Mouse (Mus musculus) stomach, postnatal 0 days (tissue): ENCODE data around the gene Heatr6. TPM values are rescaled to one million over a fixed set of nuclear protein-coding genes. Genes with fewer than 3 reads are reported as not detected.

Experiments used
- ATAC-seq: fragments of 200-750 bp; cut with Nextera tagmentation; 2 replicates; pipeline ENCODE4 v1.8.0; 2017; ENCODE audit not compliant: low FRiP score, low TSS enrichment
- DNase-seq: peaks from one replicate; pipeline ENCODE4 v3.0.0-alpha.2; 2016; ENCODE audit warnings: low spot score
- H3K27ac ChIP-seq: fragments of 300-500 bp; sonication (generic); replicated peaks from 2 replicates; pipeline ENCODE4 v1.5.1; 2014; ENCODE audit warnings: mild to moderate bottlenecking, control low read depth
- H3K27me3 ChIP-seq: fragments of 300-500 bp; sonication (generic); 2 replicates; pipeline ENCODE4 v1.6.1; 2014; ENCODE audit warnings: low read length; ENCODE audit not compliant: control insufficient read depth, insufficient read depth
- H3K36me3 ChIP-seq: fragments of 300-500 bp; sonication (generic); 2 replicates; pipeline ENCODE4 v1.6.1; 2014; ENCODE audit warnings: low read length, mixed read lengths; ENCODE audit not compliant: control insufficient read depth, insufficient read depth
- H3K4me1 ChIP-seq: fragments of 300-500 bp; sonication (generic); replicated peaks from 2 replicates; pipeline ENCODE4 v1.6.1; 2014; ENCODE audit warnings: antibody characterized with exemption; ENCODE audit not compliant: control insufficient read depth, insufficient read depth
- H3K4me2 ChIP-seq: fragments of 300-500 bp; sonication (generic); replicated peaks from 2 replicates; pipeline ENCODE4 v1.6.1; 2014; ENCODE audit warnings: low read depth, mild to moderate bottlenecking, control low read depth, moderate library complexity
- H3K4me3 ChIP-seq: fragments of 300-500 bp; sonication (generic); 2 replicates; pipeline ENCODE4 v1.5.1; 2014; ENCODE audit warnings: low read depth, low read length, control low read depth
- H3K9ac ChIP-seq: fragments of 300-500 bp; sonication (generic); 2 replicates; pipeline ENCODE4 v1.6.1; 2014; ENCODE audit warnings: mild to moderate bottlenecking, low read length, control low read depth, mixed read lengths
- H3K9me3 ChIP-seq: fragments of 300-500 bp; sonication (generic); 2 replicates; pipeline ENCODE4 v1.6.1; 2016; ENCODE audit warnings: low read length; ENCODE audit not compliant: control insufficient read depth
- CTCF ChIP-seq: IDR thresholded peaks from 2 replicates; pipeline ENCODE4 v1.5.1; 2016; ENCODE audit warnings: antibody characterized with exemption, low read depth, mild to moderate bottlenecking, moderate library complexity
- EP300 ChIP-seq: optimal IDR thresholded peaks from 2 replicates; pipeline ENCODE3; 2016; ENCODE audit warnings: antibody characterized with exemption
- WGBS: fragments of 180-500 bp; shearing (Covaris S2); extraction: QIAGEN DNeasy Blood & Tissue Kit; methylation state at CpG from one replicate; pipeline ENCODE4 v1.1.7; 2014; 5-methylcytosine and 5-hydroxymethylcytosine counted together
- polyA plus RNA-seq: library from polyadenylated mRNA; unstranded; fragments of >200 nt; fragmentation: Nextera tagmentation; extraction: Ambion mirVana; gene quantifications from 2 replicates; pipeline ENCODE4 v1.2.1, GENCODE M21; 2015

Gene Heatr6
- polyA plus RNA-seq, 1 experiment from 2014 or later: 9.2 TPM

DNA sequence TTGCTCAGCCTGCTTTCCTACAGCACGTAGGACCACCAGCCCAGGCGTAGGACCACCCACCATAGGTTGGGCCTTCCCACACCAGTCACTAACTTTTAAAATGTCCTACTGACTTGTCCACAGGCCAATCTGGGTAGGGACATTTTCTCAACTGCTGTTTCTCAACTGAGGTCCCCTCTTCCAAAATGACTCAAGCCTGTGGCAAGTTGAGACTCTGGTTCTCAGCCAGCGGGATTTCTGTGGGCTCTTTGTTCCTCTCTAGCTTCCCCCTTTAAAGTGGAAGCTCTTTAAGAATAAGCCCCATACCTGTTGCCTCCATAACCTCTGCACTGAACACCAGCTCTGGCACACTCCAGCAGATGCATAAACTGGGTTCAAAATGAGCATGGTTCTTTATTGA lies 10.0 kb upstream of the Heatr6 start:
- no peak for DNase-seq
- Histone ChIP-seq H3K4me1 (no peaks in the 10 kb centered on the region), H3K9ac (no peak overlapping the region), H3K4me3 (no peak overlapping the region), H3K4me2 (no peak overlapping the region), H3K9me3 (no peaks in the 10 kb centered on the region), H3K36me3 (no peaks in the 10 kb centered on the region), H3K27me3 (no peaks in the 10 kb centered on the region), H3K27ac (no peak overlapping the region)
- 72% methylated on average over 3 of the region's 3 CpGs for WGBS
- ATAC-seq: no peak
- TF ChIP-seq CTCF (no peak), EP300 (no peak)

DNA sequence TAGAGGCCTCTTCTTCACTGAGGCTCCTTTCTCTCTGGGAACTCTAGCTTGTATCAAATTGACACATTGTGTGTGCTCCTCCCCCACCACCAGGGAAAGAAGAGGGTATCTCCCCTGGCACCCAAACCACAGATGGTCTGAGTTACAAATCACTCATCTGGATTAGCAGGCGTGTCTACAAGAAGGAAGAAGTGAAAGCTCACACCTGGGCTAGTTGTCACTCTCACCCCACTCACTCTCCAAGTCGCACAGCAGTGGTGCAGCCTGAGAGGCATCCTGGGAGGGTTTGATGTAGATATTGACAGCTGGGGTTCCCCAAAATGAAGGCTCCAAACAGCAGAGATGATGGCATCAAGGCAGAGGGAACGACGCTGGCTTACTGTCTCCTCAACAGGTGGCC lies 7.3 kb upstream of the Heatr6 start:
- DNase-seq (no peak), ATAC-seq (no peak)
- H3K9me3 ChIP-seq: no peaks in the 10 kb centered on the region
- no peak overlapping the region for H3K27ac ChIP-seq
- no peak overlapping the region for H3K4me2 ChIP-seq
- H3K4me3 ChIP-seq: no peak overlapping the region
- TF ChIP-seq EP300 (no peak), CTCF (no peak)
- no peaks in the 10 kb centered on the region for H3K27me3 ChIP-seq
- 53% methylated on average over 4 of the region's 4 CpGs for WGBS
- H3K4me1 ChIP-seq: no peaks in the 10 kb centered on the region
- no peaks in the 10 kb centered on the region for H3K36me3 ChIP-seq
- H3K9ac ChIP-seq: no peak overlapping the region

DNA sequence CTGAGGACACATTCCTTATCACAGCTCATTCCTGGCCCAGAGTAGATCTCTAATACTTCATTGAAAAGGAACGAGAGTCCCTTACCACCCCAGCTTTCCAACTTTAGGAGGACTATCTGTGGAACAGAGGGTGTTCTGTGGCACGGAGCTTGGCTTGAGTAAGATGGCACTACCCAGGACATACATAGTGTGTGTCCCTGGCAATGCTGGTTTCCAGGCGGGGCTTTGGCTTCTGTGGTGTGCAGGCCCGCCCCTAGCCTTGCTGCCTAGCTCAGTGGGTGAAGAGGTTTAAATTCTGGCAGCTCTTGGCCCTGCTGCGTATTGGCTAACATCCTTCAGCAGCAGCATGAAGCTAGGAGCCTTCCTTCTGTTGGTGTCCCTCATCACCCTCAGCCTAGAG lies 6.8 kb upstream of the Heatr6 start, which contains the start of gene Wfdc21:
Gene Wfdc21 (plus strand): TSS at position 260 of the 400 bp plus-strand sequence.
- H3K36me3 ChIP-seq: no peaks in the 10 kb centered on the region
- TF ChIP-seq EP300 (no peak), CTCF (no peak)
- no peak within 1 kb of the TSS for H3K4me2 ChIP-seq
- WGBS: 73% methylated on average over 5 of the region's 5 CpGs
- no peaks in the 10 kb centered on the region for H3K4me1 ChIP-seq
- ATAC-seq: no peak
- H3K27me3 ChIP-seq: no peaks in the 10 kb centered on the region
- DNase-seq: no peak
- no peak within 1 kb of the TSS for H3K4me3 ChIP-seq
- no peaks in the 10 kb centered on the region for H3K9me3 ChIP-seq
- no peak within 1 kb of the TSS for H3K9ac ChIP-seq
- H3K27ac ChIP-seq: no peak within 1 kb of the TSS

DNA sequence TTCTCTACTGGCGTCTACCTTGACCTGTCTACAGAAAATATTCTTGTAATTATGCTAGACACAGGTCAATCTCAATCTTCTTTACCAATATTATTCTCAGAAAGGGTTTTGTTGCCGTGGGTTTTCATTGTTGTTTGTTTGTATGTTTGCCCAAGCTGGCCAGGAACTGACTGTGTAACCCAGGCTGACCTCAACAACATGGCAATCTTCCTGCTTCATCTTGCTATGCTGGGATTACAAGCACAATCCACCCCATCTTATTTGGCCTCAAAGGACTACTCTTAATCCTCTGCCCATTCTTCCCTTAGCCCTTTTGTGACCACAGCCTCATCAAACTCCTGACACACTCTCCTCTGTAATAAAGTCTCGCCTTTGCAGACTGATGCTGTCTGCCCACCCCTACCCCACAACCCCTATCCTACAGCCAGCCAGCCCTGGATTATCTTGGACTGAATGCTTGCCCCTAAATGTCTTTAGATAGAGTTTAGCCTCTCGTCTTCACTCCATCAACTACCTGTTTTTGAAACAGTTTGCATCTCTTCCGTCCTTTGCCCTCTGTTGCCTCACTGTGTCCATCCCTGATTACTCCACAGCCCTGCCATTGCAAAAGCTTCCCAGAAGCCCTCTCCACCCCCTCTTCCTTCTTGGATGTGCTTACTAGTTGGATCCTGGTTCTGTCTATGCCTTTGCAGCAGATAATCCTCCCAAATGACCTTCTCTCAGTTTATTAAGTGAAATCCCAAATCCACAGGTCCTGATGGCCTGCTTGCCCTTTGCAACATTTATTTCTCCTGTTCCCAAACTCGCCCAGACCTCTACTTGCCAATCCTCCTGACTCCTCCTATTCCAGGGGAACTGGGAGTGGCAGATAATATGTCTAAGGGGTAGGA lies 5.9 kb upstream of the Heatr6 start:
- H3K9ac ChIP-seq: no peak overlapping the region
- no peak for TF ChIP-seq EP300
- TF ChIP-seq CTCF: no peak
- ATAC-seq: no peak
- H3K36me3 ChIP-seq: no peaks in the 10 kb centered on the region
- H3K27ac ChIP-seq: no peak overlapping the region
- H3K27me3 ChIP-seq: no peaks in the 10 kb centered on the region
- WGBS: 65% methylated on average over 6 of the region's 6 CpGs
- H3K4me3 ChIP-seq: no peak overlapping the region
- H3K9me3 ChIP-seq: no peaks in the 10 kb centered on the region
- no peak for DNase-seq
- H3K4me2 ChIP-seq: no peak overlapping the region
- no peaks in the 10 kb centered on the region for H3K4me1 ChIP-seq

DNA sequence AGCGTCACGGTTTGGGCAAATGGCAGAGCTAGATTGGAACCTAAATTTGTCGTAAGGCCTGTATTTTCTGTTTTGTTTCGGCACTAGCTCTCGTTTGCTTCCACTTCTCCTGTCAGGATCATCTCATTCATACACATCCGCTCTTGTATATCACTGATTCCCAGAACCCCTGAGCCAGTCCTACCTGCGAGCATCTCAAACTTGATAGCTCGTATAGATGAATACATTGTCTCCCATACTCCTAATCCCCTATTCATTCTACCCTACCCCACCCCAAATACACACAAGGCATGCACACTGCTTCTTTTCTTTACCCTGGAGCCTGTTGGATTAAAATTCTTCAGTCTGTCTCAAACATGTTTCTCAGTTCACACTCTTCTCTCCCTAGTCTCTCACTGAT lies 731 bp downstream of the Heatr6 start:
- Histone ChIP-seq H3K9ac (peak overlapping the region; percentile 85), H3K27ac (peak overlapping the region; percentile 83), H3K4me2 (peak overlapping the region; percentile 80), H3K27me3 (no peaks in the 10 kb centered on the region), H3K36me3 (peaks cover 20% of the 10 kb centered on the region), H3K4me3 (peak overlapping the region; percentile 80), H3K4me1 (peaks cover 4% of the 10 kb centered on the region; the same call in 1 of the 2 replicates), H3K9me3 (no peaks in the 10 kb centered on the region)
- TF ChIP-seq CTCF (no peak), EP300 (no peak)
- ATAC-seq: no peak
- no peak for DNase-seq
- WGBS: 1% methylated on average over 8 of the region's 8 CpGs

DNA sequence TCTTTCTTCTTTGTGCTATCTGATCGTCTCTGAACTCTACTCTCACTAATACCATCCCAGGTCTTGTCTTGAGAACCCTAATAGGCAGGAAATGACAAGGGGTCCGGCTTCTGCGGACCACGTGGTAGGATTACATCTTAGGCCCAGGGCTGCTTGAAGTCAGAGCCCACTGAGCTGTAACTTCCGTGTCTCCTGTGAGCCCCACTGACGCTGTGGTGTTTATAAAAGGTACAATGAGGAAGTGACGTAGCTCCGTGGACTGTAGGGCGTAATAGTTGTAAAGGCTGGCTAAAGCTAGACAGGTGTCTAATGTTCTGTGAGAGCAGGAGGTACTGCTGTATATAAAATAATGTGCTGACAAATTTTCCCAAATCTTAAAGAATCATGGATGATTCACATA lies 13.8 kb downstream of the Heatr6 start:
- Histone ChIP-seq H3K4me3 (no peak overlapping the region), H3K9ac (no peak overlapping the region), H3K9me3 (no peaks in the 10 kb centered on the region), H3K27ac (no peak overlapping the region), H3K36me3 (peaks cover 27% of the 10 kb centered on the region), H3K4me1 (no peaks in the 10 kb centered on the region), H3K27me3 (no peaks in the 10 kb centered on the region), H3K4me2 (no peak overlapping the region)
- DNase-seq: no peak
- 86% methylated on average over 9 of the region's 9 CpGs for WGBS
- no peak for ATAC-seq
- TF ChIP-seq EP300 (no peak), CTCF (no peak)
